Mouse (Mus musculus): Measurements from ENCODE around the gene Pcdh15.

Gene Pcdh15

GRCm38 (mm10) chr10:73379001-73379400 is 279.9 kb downstream of the Pcdh15 start:
- DNase-seq (ENCODE audit: low spot score in 2 of 2), result no peak

- DNase-seq (ENCODE audit: low spot score in 2 of 2), result no peak
Measured at GRCm38 (mm10) chr10:73384003-73384402, 284.9 kb downstream of the Pcdh15 start.

- no peak for DNase-seq (ENCODE audit: low spot score in 2 of 2)
Measured at GRCm38 (mm10) chr10:73400426-73400825, 301.3 kb downstream of the Pcdh15 start.

GRCm38 (mm10) chr10:73425408-73425807 is 326.3 kb downstream of the Pcdh15 start:
- no peak for DNase-seq (ENCODE audit: low spot score in 2 of 2)

GRCm38 (mm10) chr10:73431345-73431744 is 332.2 kb downstream of the Pcdh15 start:
- DNase-seq (ENCODE audit: low spot score in 2 of 2), result no peak

- DNase-seq (ENCODE audit: low spot score in 2 of 2), result no peak
Measured at GRCm38 (mm10) chr10:73484082-73484481, 384.9 kb downstream of the Pcdh15 start.

GRCm38 (mm10) chr10:73491654-73492053 is 392.5 kb downstream of the Pcdh15 start:
- no peak for DNase-seq (ENCODE audit: low spot score in 2 of 2)

- DNase-seq (ENCODE audit: low spot score in 2 of 2), result no peak
Measured at GRCm38 (mm10) chr10:73514846-73515245, 415.7 kb downstream of the Pcdh15 start.

GRCm38 (mm10) chr10:73515742-73516141 is 416.6 kb downstream of the Pcdh15 start:
- no peak for DNase-seq (ENCODE audit: low spot score in 2 of 2)

- no peak for DNase-seq (ENCODE audit: low spot score in 2 of 2)
Measured at GRCm38 (mm10) chr10:73519438-73519837, 420.3 kb downstream of the Pcdh15 start.

GRCm38 (mm10) chr10:73552831-73553230 is 453.7 kb downstream of the Pcdh15 start:
- no peak for DNase-seq (ENCODE audit: low spot score in 2 of 2)

- DNase-seq (ENCODE audit: low spot score in 2 of 2), result no peak
Measured at GRCm38 (mm10) chr10:73564216-73564615, 465.1 kb downstream of the Pcdh15 start.

- DNase-seq (ENCODE audit: low spot score in 2 of 2), result no peak
Measured at GRCm38 (mm10) chr10:73574711-73575297, 475.7 kb downstream of the Pcdh15 start.

- no peak for DNase-seq (ENCODE audit: low spot score in 2 of 2)
Measured at GRCm38 (mm10) chr10:73667501-73667900, 568.4 kb downstream of the Pcdh15 start.

GRCm38 (mm10) chr10:73700519-73701286 is 601.6 kb downstream of the Pcdh15 start:
- no peak for DNase-seq (ENCODE audit: low spot score in 2 of 2)

- no peak for DNase-seq (ENCODE audit: low spot score in 2 of 2)
Measured at GRCm38 (mm10) chr10:73725566-73726240, 626.6 kb downstream of the Pcdh15 start.

GRCm38 (mm10) chr10:73733246-73733645 is 634.1 kb downstream of the Pcdh15 start:
- no peak for DNase-seq (ENCODE audit: low spot score in 2 of 2)

- DNase-seq (ENCODE audit: low spot score in 2 of 2), result no peak
Measured at GRCm38 (mm10) chr10:73749021-73749420, 649.9 kb downstream of the Pcdh15 start.

GRCm38 (mm10) chr10:73753876-73754275 is 654.7 kb downstream of the Pcdh15 start:
- no peak for DNase-seq (ENCODE audit: low spot score in 2 of 2)

GRCm38 (mm10) chr10:73782945-73783344 is 683.8 kb downstream of the Pcdh15 start:
- DNase-seq (ENCODE audit: low spot score in 2 of 2), result no peak

- no peak for DNase-seq (ENCODE audit: low spot score in 2 of 2)
Measured at GRCm38 (mm10) chr10:73788163-73788562, 689.0 kb downstream of the Pcdh15 start.

GRCm38 (mm10) chr10:73805069-73805468 is 705.9 kb downstream of the Pcdh15 start:
- DNase-seq (ENCODE audit: low spot score in 2 of 2), result no peak

GRCm38 (mm10) chr10:73812311-73812710 is 713.2 kb downstream of the Pcdh15 start:
- no peak for DNase-seq (ENCODE audit: low spot score in 2 of 2)
